Mouse (Mus musculus) G1E (cell line): ENCODE measurements around the gene Zdhhc13.

Source experiments
- CTCF ChIP-seq: IDR thresholded peaks from 2 replicates; pipeline ENCODE4 v1.5.1; 2012; ENCODE audit warnings: low read depth, low read length, inconsistent platforms, mixed read lengths
- GATA1 ChIP-seq: IDR thresholded peaks from 2 replicates; pipeline ENCODE4 v1.6.1; 2012; ENCODE audit warnings: borderline replicate concordance, low read length, inconsistent platforms, mixed read lengths
- GATA2 ChIP-seq: IDR thresholded peaks from 2 replicates; pipeline ENCODE4 v1.6.1; 2012; ENCODE audit warnings: low read depth, low read length, inconsistent platforms, borderline replicate concordance
- POLR2AphosphoS5 ChIP-seq: IDR thresholded peaks from 2 replicates; pipeline ENCODE4 v1.6.1; 2012; ENCODE audit warnings: low read depth, low read length, inconsistent platforms; ENCODE audit not compliant: insufficient replicate concordance
- TAL1 ChIP-seq: conservative IDR thresholded peaks from 2 replicates; pipeline ENCODE4 v1.6.1; 2012; ENCODE audit warnings: low read depth, low read length, inconsistent platforms, mixed read lengths

DNA sequence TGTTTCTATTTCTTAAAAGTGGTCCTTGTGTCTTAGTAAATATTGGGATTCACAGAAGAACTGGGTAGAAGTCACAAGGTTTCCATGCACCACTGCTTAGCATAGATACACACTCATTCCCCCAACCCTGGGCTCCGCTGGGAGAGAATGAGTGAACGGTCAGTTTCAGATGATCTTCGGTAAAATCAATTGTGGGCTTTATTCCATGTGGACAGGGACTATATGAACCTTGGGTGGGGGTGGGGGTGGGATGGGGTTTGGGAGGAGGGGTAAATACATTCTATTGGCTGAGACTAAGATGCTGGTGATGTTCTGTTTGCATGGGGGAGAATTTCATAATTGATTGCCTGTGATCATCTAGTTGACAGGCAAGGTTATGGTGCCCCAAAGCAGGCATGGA, 66.7 kb downstream of the Zdhhc13 start:
- TF ChIP-seq CTCF (no peak), POLR2AphosphoS5 (no peak), GATA1 (no peak), GATA2 (no peak), TAL1 (no peak)
